Mouse (Mus musculus): ENCODE measurements around the gene Slc35e4.
A peak's percentile ranks its signal among the peaks of the same experiment; 100 is the strongest.
"Not testable (repeated sequence)": the region's sequence is repeated elsewhere in the genome, so short reads cannot be mapped to it uniquely, and the experiment has no call there.

The Slc35e4 gene

DNA sequence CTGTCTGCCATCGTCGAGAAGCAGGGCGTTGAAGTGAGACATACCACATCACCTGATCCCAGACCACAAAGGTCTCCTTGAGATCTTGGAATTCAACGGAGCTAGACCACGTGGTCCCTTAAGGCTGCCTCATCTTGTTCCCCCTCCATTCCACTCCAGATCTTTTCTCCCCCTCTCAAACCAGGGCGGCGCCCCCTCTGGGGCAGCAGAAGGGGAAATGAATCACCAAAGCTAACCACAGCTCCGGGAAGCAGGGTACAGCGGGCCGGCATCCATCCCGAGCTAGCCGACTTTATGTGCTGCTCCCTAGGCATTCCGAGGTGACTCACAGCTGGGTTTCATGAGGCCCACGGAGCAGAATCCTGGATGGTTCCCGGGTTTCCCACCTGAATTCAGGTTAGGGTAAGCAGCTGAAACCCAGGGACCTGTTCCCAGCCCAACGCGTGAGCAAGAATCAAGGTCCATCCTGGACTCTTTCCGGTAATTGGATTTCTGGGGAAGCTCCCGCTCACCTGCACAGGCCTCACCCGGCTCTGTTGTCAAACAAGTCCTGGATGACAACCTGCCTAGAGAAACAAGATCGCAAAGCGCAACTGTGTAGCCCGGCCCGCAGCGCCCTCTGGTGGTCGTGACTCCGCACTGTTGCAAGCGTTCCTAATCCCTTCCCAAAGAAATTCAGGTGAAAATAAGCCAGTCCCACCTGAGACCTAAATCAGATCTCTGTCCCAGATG lies at the start of gene Slc35e4:
Slc35e4 (minus strand) TSS at position 556 of the 732 bp plus-strand sequence.
- DNase-seq = peak; percentile 90

DNA sequence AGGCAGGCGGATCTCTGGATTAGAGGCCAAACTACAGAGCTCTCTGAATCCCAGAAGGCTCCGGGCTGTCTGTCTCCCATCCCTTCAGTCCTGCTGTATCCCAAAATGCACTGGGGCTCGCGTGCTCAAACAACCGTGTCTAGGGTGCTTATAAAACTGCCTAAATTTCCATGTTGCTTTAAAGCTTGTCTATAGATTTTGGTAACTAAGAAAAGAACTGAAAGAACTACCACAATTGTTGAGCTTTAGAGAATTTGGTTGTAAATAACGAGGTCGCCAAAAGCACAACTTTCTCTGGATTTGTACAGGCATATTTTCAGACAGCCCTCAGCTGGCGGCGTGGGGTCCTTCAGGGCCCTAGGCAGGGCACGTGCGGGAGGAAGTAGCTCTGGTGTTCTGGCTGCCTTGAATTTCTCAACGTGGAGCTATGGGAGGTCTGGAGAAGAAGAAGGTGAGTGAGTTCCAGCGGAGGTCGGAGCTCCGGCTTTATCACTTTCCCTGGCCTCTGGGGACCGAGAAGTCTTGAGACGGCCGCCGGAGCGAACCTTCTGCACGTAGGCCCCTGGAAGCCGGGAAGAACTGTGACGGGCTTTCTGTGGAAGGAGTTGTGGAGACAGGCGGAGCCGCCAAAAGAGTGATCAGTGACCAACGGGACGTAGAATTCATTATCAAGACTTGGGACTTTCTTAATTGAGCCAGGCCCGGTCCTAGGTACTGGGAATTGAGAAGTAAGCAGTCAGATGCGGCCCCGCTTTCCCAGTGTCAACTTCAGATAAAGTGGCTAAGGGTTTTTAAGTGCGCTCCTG lies 49.3 kb upstream of the Slc35e4 start, which contains the start of gene Pes1:
Pes1 (plus strand) TSS at position 366 of the 806 bp plus-strand sequence.
- DNase-seq = peak; percentile 80

GRCm38 (mm10) chr11:3963155-3963554 lies 48.7 kb upstream of the Slc35e4 start:
- DNase-seq = no peak

- no peak for DNase-seq
These were observed 47.3 kb upstream of the Slc35e4 start for GRCm38 (mm10) chr11:3961761-3962160.

GRCm38 (mm10) chr11:3960901-3961300 lies 46.4 kb upstream of the Slc35e4 start:
- DNase-seq = no peak

DNA sequence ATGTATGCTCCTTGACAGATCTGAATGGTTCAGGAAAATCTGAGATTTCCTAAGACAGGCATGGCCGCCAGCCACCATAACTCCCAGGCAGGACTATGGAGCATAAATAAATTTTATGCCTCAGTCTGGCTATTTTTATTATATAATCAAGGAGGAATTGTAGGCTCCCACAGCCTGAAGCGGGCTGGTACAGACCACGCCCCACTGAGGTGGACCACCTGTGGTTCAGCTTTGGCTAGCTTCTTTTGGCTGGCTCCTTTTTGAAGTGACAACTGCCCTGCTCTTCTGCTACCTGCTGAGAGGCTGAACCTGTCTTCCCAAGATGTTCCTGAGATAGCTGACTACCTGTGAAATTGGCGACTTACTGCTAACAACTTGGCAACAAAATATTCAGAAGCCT lies 40.9 kb upstream of the Slc35e4 start:
- not testable (repeated sequence) for DNase-seq

DNA sequence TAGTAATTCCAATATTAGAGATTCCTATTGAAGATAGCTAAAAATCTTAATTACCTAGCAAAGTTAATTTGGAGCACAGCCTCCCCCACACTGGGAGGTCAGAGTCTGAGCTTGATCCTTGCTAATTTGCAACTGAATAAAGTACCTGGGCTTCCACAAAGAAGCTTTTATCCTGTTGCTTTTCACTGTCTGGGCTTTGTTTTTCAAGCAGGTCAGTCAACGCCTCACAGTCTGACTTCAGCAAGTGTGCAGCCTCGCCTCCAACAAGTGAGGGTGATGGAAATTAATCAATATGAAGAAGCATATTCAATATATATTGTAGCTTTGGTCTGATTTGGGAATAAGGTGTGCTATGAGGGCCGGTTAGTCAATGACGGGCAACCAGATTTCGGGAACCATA lies 40.4 kb upstream of the Slc35e4 start:
- DNase-seq = not testable (repeated sequence)

- DNase-seq = no peak
These were observed 31.9 kb upstream of the Slc35e4 start for GRCm38 (mm10) chr11:3946386-3946785.

GRCm38 (mm10) chr11:3941371-3941770 lies 26.9 kb upstream of the Slc35e4 start:
- no peak for DNase-seq

GRCm38 (mm10) chr11:3937321-3937874 lies 22.9 kb upstream of the Slc35e4 start:
- DNase-seq = no peak

DNA sequence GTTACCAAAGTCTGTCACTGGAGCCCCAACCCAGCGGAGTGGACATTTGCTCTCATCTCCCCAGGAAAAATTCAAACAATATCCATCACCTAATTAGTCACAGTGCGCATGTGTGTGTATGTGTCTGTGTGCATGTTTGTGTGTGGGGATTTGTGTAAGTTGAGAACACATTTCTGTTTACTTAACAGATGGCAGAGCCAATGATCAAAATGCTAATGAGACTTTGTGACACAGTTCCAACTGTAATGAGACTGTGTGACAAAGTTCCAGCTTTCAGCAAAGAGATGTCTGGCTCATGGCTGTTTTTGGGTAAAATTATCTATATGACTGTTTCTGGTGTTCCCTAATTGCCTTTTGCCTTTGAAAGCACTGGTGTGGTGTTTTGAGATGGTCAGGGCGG lies 21.9 kb upstream of the Slc35e4 start:
- DNase-seq = no peak

DNA sequence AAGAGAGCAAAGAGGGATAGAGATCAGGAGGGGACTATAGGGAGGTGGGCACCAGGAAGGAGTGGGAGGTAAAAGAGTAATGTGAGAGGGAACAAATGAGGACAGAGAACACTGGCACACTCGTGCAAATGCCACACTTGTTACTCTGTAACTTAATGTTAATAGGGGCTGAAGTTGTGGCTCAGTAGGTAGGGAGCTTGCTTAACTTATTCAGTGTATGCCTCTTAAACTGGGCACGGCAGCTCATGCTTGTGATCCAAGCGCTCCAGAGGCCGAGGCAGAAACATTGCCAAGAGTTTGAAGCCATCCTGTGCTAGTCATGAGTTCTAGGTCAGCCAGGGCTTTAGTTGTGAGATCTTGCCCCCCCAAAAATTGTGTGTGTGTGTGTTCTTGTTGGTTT lies 20.7 kb upstream of the Slc35e4 start:
- DNase-seq = no peak

DNA sequence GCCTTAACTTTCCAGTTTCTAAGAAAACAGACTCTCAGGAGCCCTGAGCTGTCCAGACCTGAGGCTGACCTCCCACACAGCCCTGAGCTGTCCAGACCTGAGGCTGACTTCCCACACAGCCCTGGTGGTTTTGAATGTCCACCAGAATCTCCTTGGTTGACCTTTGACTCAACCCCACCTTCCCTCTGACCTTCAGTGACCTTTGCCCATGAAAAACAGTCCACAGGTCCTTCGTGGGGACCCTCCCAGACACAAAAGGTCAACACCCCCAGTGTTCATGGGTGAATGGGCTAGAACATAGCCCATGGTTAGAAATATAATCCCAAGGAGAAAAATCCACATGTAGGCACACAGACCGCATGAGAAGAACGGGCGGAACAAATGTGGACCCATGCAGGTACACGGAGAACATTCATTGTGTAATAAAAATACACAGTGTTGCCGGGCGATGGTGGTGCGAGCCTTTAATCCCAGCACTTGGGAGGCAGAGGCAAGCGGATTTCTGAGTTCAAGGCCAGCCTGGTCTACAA lies 19.4 kb upstream of the Slc35e4 start:
- no peak for DNase-seq

DNA sequence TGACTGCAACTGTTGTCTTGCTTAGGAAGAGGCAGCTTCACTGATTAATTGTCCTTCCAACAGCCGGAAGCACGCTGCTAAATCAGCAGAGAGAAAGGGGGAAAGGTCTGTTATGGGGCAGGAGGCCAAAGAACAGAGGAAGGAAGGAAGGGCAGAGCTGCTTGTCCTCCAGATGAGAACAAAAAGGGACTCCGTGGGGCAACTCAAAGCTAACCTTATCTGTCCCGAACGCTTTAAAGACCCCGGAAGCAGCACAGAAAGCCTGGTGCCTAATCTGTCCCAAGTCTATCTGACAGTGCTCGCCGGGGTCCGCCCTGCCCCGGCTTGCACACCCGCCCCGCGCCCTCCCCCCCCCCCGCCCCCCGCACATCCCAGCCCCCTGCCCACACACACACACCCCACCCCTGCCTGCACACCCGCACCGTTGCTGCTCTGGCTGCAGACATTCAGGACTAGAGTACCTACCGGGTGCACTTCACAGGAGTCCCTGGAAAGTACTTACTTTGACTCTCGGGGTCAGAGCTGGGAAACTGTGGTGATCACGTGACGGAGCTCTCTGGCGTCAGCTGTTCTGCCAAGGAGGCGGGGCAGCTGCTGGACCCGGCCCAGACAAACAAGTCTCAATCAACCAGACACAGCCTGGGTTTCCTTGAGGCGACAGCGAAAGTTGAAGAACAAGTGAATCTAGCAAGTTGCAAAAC lies 17.2 kb upstream of the Slc35e4 start, which contains the start of gene Tcn2:
Tcn2 (minus strand) TSS at position 649 of the 701 bp plus-strand sequence.
- peak; percentile 74 for DNase-seq

GRCm38 (mm10) chr11:3930931-3931330 lies 16.5 kb upstream of the Slc35e4 start:
- no peak for DNase-seq

- DNase-seq = no peak
These were observed 15.6 kb upstream of the Slc35e4 start for GRCm38 (mm10) chr11:3930019-3930418.

- no peak for DNase-seq
These were observed 11.5 kb upstream of the Slc35e4 start for GRCm38 (mm10) chr11:3925916-3926315.

- no peak for DNase-seq
These were observed 8.3 kb upstream of the Slc35e4 start for GRCm38 (mm10) chr11:3922731-3923130.

GRCm38 (mm10) chr11:3922115-3922514 lies 7.7 kb upstream of the Slc35e4 start:
- DNase-seq = no peak

DNA sequence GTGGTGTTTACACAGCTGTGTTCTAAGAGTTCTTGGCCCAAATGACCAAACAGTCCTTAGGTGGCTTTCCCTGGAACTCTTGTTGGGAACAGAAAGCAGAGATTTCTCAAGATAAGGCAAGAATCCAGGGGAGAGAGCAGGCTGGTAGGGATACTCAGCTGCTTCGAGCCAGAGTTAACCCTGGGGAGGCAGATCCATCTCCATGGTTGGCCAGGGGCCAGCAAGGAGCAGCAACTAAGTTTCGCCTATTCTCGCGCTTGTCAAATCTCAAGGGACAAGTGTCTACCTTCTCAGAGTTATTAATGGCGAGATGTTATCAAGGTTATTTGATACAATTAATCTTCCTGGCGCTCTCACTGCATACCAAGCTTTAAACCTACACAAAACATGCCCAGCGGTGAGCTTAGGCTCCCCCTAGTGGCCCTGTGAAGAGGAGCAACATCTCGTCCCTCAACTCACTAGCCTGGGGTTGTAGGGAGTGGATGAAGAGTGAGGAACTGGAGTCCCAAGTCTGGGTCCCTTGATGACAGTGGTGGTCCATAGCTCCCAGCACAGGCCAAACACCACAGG lies 6.9 kb upstream of the Slc35e4 start:
- peak; percentile 65 for DNase-seq

DNA sequence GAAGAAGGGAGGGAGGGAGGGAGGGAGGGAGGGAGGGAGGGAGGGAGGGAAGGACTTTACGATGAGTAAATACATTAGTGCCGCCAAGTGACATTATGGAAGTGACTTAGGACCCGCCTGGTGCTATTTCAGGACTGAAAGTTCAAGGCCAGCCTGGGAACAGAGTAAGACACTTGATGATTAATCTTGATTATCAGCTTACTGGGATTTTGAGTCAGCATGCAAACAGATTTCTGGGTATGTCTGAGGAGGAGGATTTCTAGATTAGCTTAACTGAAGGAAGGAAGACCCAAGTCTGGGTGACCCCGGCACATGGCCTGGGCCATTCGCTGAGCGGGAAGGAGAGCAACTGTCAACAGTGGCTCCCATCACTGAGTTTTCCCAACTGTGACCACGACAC lies 6.0 kb upstream of the Slc35e4 start:
- DNase-seq = no peak

- DNase-seq = peak; percentile 36
These were observed 4.3 kb upstream of the Slc35e4 start for GRCm38 (mm10) chr11:3918738-3919137.
